Mouse (Mus musculus) monocyte, adult 5-6 weeks (primary cell): ENCODE data around the gene Patj. TPM values are rescaled to one million over a fixed set of nuclear protein-coding genes. Genes with fewer than 3 reads are reported as not detected.
A peak's percentile ranks its signal among the peaks of the same experiment; 100 is the strongest.

Source experiments
- ATAC-seq: fragments of 153-309, 156-312 bp; replicated peaks from 2 replicates; pipeline ENCODE4 v1.8.0; 2017; ENCODE audit warnings: mild to moderate bottlenecking; ENCODE audit not compliant: low TSS enrichment, insufficient number of reproducible peaks, severe bottlenecking, poor library complexity, low FRiP score
- total RNA-seq: library from RNA; stranded (forward); fragments of 200-1000, 200-491, 200-594 nt; gene quantifications from 3 replicates; pipeline ENCODE4 v1.2.3, GENCODE M21; 2017

Gene Patj
- total RNA-seq, 1 experiment from 2014 or later = 3.1 TPM

GRCm38 (mm10) chr4:98439261-98440005 is 43.8 kb downstream of the Patj start:
- ATAC-seq = no peak

GRCm38 (mm10) chr4:98441248-98441647 is 45.7 kb downstream of the Patj start:
- no peak for ATAC-seq

- no peak for ATAC-seq
Observed at GRCm38 (mm10) chr4:98444437-98445139, 49.0 kb downstream of the Patj start.

GRCm38 (mm10) chr4:98449564-98450263 is 54.1 kb downstream of the Patj start:
- no peak for ATAC-seq

GRCm38 (mm10) chr4:98450308-98450707 is 54.7 kb downstream of the Patj start:
- no peak for ATAC-seq

GRCm38 (mm10) chr4:98450829-98451228 is 55.2 kb downstream of the Patj start:
- ATAC-seq = no peak

- no peak for ATAC-seq
Observed at GRCm38 (mm10) chr4:98451259-98451658, 55.7 kb downstream of the Patj start.

- no peak for ATAC-seq
Observed at GRCm38 (mm10) chr4:98452725-98453124, 57.1 kb downstream of the Patj start.

GRCm38 (mm10) chr4:98453231-98453630 is 57.6 kb downstream of the Patj start:
- ATAC-seq = no peak

GRCm38 (mm10) chr4:98455352-98455751 is 59.8 kb downstream of the Patj start:
- ATAC-seq = no peak

- ATAC-seq = no peak
Observed at GRCm38 (mm10) chr4:98455910-98456309, 60.3 kb downstream of the Patj start.

- no peak for ATAC-seq
Observed at GRCm38 (mm10) chr4:98461804-98462341, 66.3 kb downstream of the Patj start.

- ATAC-seq = peak; percentile 85; the same call in 1 of the 2 replicates
Observed at GRCm38 (mm10) chr4:98465476-98465875, 69.9 kb downstream of the Patj start.

- no peak for ATAC-seq
Observed at GRCm38 (mm10) chr4:98465886-98466285, 70.3 kb downstream of the Patj start.

- no peak for ATAC-seq
Observed at GRCm38 (mm10) chr4:98471376-98471775, 75.8 kb downstream of the Patj start.

- no peak for ATAC-seq
Observed at GRCm38 (mm10) chr4:98473491-98473890, 77.9 kb downstream of the Patj start.

- no peak for ATAC-seq
Observed at GRCm38 (mm10) chr4:98478005-98478404, 82.4 kb downstream of the Patj start.

GRCm38 (mm10) chr4:98486475-98486874 is 90.9 kb downstream of the Patj start:
- ATAC-seq = no peak

- no peak for ATAC-seq
Observed at GRCm38 (mm10) chr4:98486901-98487300, 91.3 kb downstream of the Patj start.
